Mouse (Mus musculus): ENCODE results near the gene Olfr1320. TPM values are rescaled to one million over a fixed set of nuclear protein-coding genes. Genes with fewer than 3 reads are reported as not detected.
A peak's percentile ranks its signal among the peaks of the same experiment; 100 is the strongest.

Olfr1320 gene
- total RNA-seq (2015) (not detected in 2 replicates), total RNA-seq (2017) (not detected in 2 replicates)

DNA sequence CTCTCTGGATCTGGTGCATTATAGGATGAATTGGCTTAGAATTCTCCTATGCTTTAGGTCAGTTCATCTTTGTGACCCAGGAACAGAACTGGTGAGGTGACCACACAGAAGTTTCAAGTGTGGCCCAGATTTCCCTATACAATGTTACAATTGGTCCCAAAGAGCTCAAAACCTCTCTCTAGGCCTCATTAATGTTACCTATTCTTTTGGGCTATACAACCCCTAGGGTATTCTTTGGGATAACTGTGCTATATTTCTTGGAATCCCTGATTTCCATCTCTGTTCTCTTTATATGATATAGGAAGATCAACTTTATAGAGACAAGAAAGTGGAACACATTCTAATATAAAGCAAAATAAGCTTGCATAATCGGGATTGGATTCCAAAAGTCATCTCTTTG is at the start of gene Olfr1320:
Gene Olfr1320 (plus strand): TSS at position 301 of the 400 bp plus-strand sequence.
- ATAC-seq (replicated peaks; ENCODE audit: poor library complexity) = no peak

GRCm38 (mm10) chrX:49627566-49627965 is 44.6 kb upstream of the Olfr1320 start:
- no peak for ATAC-seq (replicated peaks; ENCODE audit: poor library complexity)

DNA sequence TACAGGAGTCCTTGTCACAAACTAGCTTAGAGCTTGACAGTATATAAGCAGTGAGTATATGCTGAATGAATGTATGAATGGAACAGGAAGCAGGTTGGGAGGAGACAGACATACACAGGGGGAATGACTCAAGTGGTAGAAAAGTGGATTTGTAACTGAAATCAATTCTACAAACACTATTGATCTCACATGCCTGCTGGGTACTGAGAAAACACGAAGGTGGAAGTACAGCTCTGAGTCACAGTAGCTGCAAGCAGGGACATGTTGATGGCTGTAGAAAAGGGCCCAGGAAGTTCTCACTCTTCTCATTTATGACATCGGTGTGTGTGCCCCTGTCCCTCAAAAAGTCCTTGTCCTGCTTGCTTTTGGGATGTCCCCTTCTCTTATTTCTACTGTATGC is 40.9 kb upstream of the Olfr1320 start:
- no peak for ATAC-seq (replicated peaks; ENCODE audit: poor library complexity)

GRCm38 (mm10) chrX:49660781-49661180 is 11.4 kb upstream of the Olfr1320 start:
- ATAC-seq (replicated peaks; ENCODE audit: poor library complexity) = peak; percentile 73

Other genes with a start within 250 kb of the Olfr1320 start
- gene Arhgap36, start 208.4 kb upstream of the Olfr1320 start, total RNA-seq (2015) = not detected in 2 replicates
- gene Arhgap36, start 208.4 kb upstream of the Olfr1320 start, total RNA-seq (2017) = not detected in 2 replicates
- gene Olfr1321, start 62.7 kb downstream of the Olfr1320 start, total RNA-seq (2015) = not detected in 2 replicates
- gene Olfr1321, start 62.7 kb downstream of the Olfr1320 start, total RNA-seq (2017) = not detected in 2 replicates
- not detected in 2 replicates for gene Igsf1, start 125.4 kb downstream of the Olfr1320 start, total RNA-seq (2015)
- not detected in 2 replicates for gene Igsf1, start 125.4 kb downstream of the Olfr1320 start, total RNA-seq (2017)
- not detected in 2 replicates for gene Olfr1322, start 219.2 kb downstream of the Olfr1320 start, total RNA-seq (2015)
- not detected in 2 replicates for gene Olfr1322, start 219.2 kb downstream of the Olfr1320 start, total RNA-seq (2017)

Data from megakaryocyte progenitor cell, adult 5-6 weeks (primary cell).